Mouse (Mus musculus): ENCODE measurements at regions not wholly inside any gene's neighbourhood (a gene's known extent, or its start where the extent isn't known, plus 50 kb on each side); places are given as distances from the start of the nearest gene placed in this dataset.

- H3K36me3 ChIP-seq (ENCODE audit: control insufficient read depth, insufficient read depth) = no peaks in the 10 kb centered on the region
- no peaks in the 10 kb centered on the region for H3K27me3 ChIP-seq (ENCODE audit: control insufficient read depth, insufficient read depth, insufficient read length)
- no peak for TF ChIP-seq TCF3 (IDR thresholded peaks at IDR 0.05; ENCODE audit: insufficient read length, low read depth)
- TF ChIP-seq TCF12 (IDR thresholded peaks at IDR 0.05; ENCODE audit: insufficient read depth, poor library complexity, severe bottlenecking) = no peak
- no peak for TF ChIP-seq SRF (IDR thresholded peaks at IDR 0.05; ENCODE audit: control insufficient read depth, insufficient read length, low read depth)
- no peak for TF ChIP-seq MAX (IDR thresholded peaks at IDR 0.05; ENCODE audit: low read depth)
- no peak for TF ChIP-seq POLR2AphosphoS2 (IDR thresholded peaks at IDR 0.05; ENCODE audit: insufficient read length, low read depth)
- no peak for TF ChIP-seq MYOG (IDR thresholded peaks at IDR 0.05; ENCODE audit: control insufficient read depth in 1 of 3, insufficient read depth in 1 of 3, insufficient read length in 2 of 3, low read depth in 2 of 3)
- no peak for TF ChIP-seq USF1 (IDR thresholded peaks at IDR 0.05; ENCODE audit: low read depth)
- no peak for TF ChIP-seq REST (IDR thresholded peaks at IDR 0.05; ENCODE audit: insufficient read depth, insufficient read length)
- no peak overlapping the region for H3ac ChIP-seq (ENCODE audit: control insufficient read depth, insufficient read length)
- H3K79me2 ChIP-seq (ENCODE audit: control insufficient read depth, insufficient read depth) = no peaks in the 10 kb centered on the region
- H3K4me2 ChIP-seq (ENCODE audit: low read depth) = no peak overlapping the region
- no peak overlapping the region for H3K4me3 ChIP-seq
These were observed 61.9 kb downstream of the Calml3 start for GRCm38 (mm10) chr13:3742094-3742730.

GRCm38 (mm10) chr13:3730699-3731021 is 73.5 kb downstream of the Calml3 start:
- no peaks in the 10 kb centered on the region for H3K36me3 ChIP-seq (ENCODE audit: control insufficient read depth, insufficient read depth)
- H3ac ChIP-seq (ENCODE audit: control insufficient read depth, insufficient read length) = no peak overlapping the region
- no peak overlapping the region for H3K4me3 ChIP-seq
- no peaks in the 10 kb centered on the region for H3K79me2 ChIP-seq (ENCODE audit: control insufficient read depth, insufficient read depth)
- TF ChIP-seq POLR2A (IDR thresholded peaks at IDR 0.05; ENCODE audit: insufficient read length, low read depth) = no peak
- TF ChIP-seq SRF (IDR thresholded peaks at IDR 0.05; ENCODE audit: control insufficient read depth, insufficient read length, low read depth) = no peak
- no peak for TF ChIP-seq CEBPB (IDR thresholded peaks at IDR 0.05; ENCODE audit: insufficient read depth, poor library complexity, severe bottlenecking)
- TF ChIP-seq TCF3 (IDR thresholded peaks at IDR 0.05; ENCODE audit: insufficient read length, low read depth) = no peak
- TF ChIP-seq REST (IDR thresholded peaks at IDR 0.05; ENCODE audit: insufficient read depth, insufficient read length) = no peak
- H3K27me3 ChIP-seq (ENCODE audit: control insufficient read depth, insufficient read depth, insufficient read length) = no peaks in the 10 kb centered on the region
- no peak overlapping the region for H3K4me2 ChIP-seq (ENCODE audit: low read depth)

DNA sequence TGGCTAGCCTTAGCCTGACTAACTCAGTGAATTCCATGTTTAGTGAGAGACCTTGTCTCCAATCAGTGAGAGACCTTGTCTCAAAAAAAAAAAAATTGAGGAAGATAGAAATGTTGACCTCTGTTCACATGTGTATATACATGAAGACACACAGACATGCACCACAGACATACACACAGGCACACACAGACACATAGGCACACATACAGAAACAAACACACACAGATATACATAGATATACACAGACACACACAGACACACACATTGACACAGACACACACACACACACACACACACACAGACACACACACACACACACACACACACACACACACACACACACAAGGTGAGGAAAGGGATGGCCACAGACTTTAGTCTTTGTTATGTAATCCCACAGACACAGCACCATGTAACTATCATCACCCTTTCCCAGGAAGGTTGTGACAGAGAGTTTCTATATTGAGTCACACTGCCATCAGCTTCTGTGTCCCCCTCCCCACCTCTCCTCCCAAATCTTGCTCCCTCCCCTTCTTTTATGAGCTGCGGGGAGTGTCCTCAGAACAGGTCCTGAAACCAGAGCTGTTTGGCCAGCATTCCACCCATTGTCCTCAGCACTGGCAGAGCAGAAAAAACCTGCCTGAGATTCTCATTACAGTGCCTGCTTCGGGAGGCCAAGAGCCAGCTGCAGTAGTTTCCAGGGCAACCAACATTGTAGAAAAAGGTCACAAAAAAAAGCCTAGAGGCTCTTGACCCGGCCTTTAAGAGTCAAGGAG is 74.0 kb downstream of the Calml3 start:
- Histone ChIP-seq H3ac (ENCODE audit: control insufficient read depth, insufficient read length) (no peak overlapping the region), H3K36me3 (ENCODE audit: control insufficient read depth, insufficient read depth) (no peaks in the 10 kb centered on the region), H3K4me2 (ENCODE audit: low read depth) (no peak overlapping the region), H3K79me2 (ENCODE audit: control insufficient read depth, insufficient read depth) (no peaks in the 10 kb centered on the region), H3K27me3 (ENCODE audit: control insufficient read depth, insufficient read depth, insufficient read length) (no peaks in the 10 kb centered on the region), H3K4me3 (no peak overlapping the region)
- TF ChIP-seq SRF (IDR thresholded peaks at IDR 0.05; ENCODE audit: control insufficient read depth, insufficient read length, low read depth) = no peak
- TF ChIP-seq MYOG (IDR thresholded peaks at IDR 0.05; ENCODE audit: control insufficient read depth in 1 of 3, insufficient read depth in 1 of 3, insufficient read length in 2 of 3, low read depth in 2 of 3) = no peak
- no peak for TF ChIP-seq TCF3 (IDR thresholded peaks at IDR 0.05; ENCODE audit: insufficient read length, low read depth)
- no peak for TF ChIP-seq REST (IDR thresholded peaks at IDR 0.05; ENCODE audit: insufficient read depth, insufficient read length)
- TF ChIP-seq USF1 (IDR thresholded peaks at IDR 0.05; ENCODE audit: low read depth) = no peak
- no peak for TF ChIP-seq POLR2A (IDR thresholded peaks at IDR 0.05; ENCODE audit: insufficient read length, low read depth)
- no peak for TF ChIP-seq CEBPB (IDR thresholded peaks at IDR 0.05; ENCODE audit: insufficient read depth, poor library complexity, severe bottlenecking)
- no peak for TF ChIP-seq MAX (IDR thresholded peaks at IDR 0.05; ENCODE audit: low read depth)
- no peak for TF ChIP-seq MYOD1 (IDR thresholded peaks at IDR 0.05; ENCODE audit: control insufficient read depth in 1 of 3, insufficient read length in 2 of 3, low read depth in 2 of 3)
- no peak for TF ChIP-seq E2F4 (IDR thresholded peaks at IDR 0.05; ENCODE audit: insufficient read depth)
- no peak for TF ChIP-seq POLR2AphosphoS2 (IDR thresholded peaks at IDR 0.05; ENCODE audit: insufficient read length, low read depth)

GRCm38 (mm10) chr13:3728888-3729287 is 75.2 kb downstream of the Calml3 start:
- H3K79me2 ChIP-seq (ENCODE audit: control insufficient read depth, insufficient read depth) = no peaks in the 10 kb centered on the region
- H3K27me3 ChIP-seq (ENCODE audit: control insufficient read depth, insufficient read depth, insufficient read length) = no peaks in the 10 kb centered on the region
- H3ac ChIP-seq (ENCODE audit: control insufficient read depth, insufficient read length) = no peak overlapping the region
- no peak overlapping the region for H3K4me3 ChIP-seq
- no peak overlapping the region for H3K4me2 ChIP-seq (ENCODE audit: low read depth)
- TF ChIP-seq MAX (IDR thresholded peaks at IDR 0.05; ENCODE audit: low read depth) = no peak
- no peak for TF ChIP-seq MYOG (IDR thresholded peaks at IDR 0.05; ENCODE audit: control insufficient read depth in 1 of 3, insufficient read depth in 1 of 3, insufficient read length in 2 of 3, low read depth in 2 of 3)
- TF ChIP-seq E2F4 (IDR thresholded peaks at IDR 0.05; ENCODE audit: insufficient read depth) = no peak
- no peak for TF ChIP-seq CEBPB (IDR thresholded peaks at IDR 0.05; ENCODE audit: insufficient read depth, poor library complexity, severe bottlenecking)
- no peak for TF ChIP-seq MYOD1 (IDR thresholded peaks at IDR 0.05; ENCODE audit: control insufficient read depth in 1 of 3, insufficient read length in 2 of 3, low read depth in 2 of 3)
- TF ChIP-seq POLR2AphosphoS2 (IDR thresholded peaks at IDR 0.05; ENCODE audit: insufficient read length, low read depth) = no peak
- no peak for TF ChIP-seq POLR2A (IDR thresholded peaks at IDR 0.05; ENCODE audit: insufficient read length, low read depth)
- no peak for TF ChIP-seq SRF (IDR thresholded peaks at IDR 0.05; ENCODE audit: control insufficient read depth, insufficient read length, low read depth)
- no peak for TF ChIP-seq REST (IDR thresholded peaks at IDR 0.05; ENCODE audit: insufficient read depth, insufficient read length)
- no peak for TF ChIP-seq USF1 (IDR thresholded peaks at IDR 0.05; ENCODE audit: low read depth)
- no peak for TF ChIP-seq TCF3 (IDR thresholded peaks at IDR 0.05; ENCODE audit: insufficient read length, low read depth)
- TF ChIP-seq TCF12 (IDR thresholded peaks at IDR 0.05; ENCODE audit: insufficient read depth, poor library complexity, severe bottlenecking) = no peak
- no peaks in the 10 kb centered on the region for H3K36me3 ChIP-seq (ENCODE audit: control insufficient read depth, insufficient read depth)
